Mouse (Mus musculus) thymus, adult 18-20 months (tissue): Measurements from ENCODE around the gene Ptprn2.

Source experiments
- DNase-seq, 2 experiments: peaks; one replicate each; pipeline ENCODE4 v3.0.0; 2022; ENCODE audit warnings: mixed read lengths in 2 of 2

Gene Ptprn2

DNA sequence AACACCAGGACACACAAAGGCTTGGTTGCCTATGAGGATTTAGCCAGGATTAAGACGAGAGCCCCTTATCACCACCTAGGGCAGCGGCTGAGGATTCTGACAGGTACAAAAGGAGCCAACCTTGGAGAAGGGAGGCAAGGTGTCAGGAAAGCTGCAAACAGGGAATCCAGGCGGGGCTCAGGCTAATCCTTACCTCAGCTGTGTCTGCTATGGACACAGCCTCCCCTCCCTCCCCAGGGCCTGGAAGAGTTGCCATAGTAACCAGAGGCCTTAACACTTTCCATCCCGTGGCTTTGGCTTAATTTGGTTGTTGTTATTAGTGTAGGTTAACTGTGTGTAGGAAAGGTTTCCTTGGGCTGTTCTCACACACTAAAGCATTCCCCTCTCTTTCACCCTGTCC is 787.6 kb downstream of the Ptprn2 start:
- no peak for DNase-seq

DNA sequence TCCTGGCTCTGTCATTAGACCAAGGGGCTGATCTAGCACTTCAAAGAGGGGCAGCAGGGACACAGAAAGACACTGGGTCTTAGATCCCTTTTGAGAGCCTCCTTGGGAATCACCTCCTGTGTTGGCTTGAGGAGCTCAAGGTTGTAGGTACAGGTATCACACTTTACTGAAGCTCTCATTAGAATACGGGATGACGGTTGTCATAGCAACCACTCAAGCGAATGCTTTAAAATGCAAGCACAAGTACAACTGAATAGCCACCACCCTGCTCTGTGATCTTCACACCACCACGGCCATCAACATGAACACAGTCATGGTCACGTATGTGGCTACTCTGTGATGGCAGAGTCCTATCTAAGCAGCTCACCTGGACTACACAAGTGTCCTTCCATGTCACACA is 789.1 kb downstream of the Ptprn2 start:
- DNase-seq, result no peak

- no peak for DNase-seq
Measured at GRCm38 (mm10) chr12:117280790-117281189, 795.3 kb downstream of the Ptprn2 start.

GRCm38 (mm10) chr12:117282659-117283058 is 797.1 kb downstream of the Ptprn2 start:
- DNase-seq, result no peak

GRCm38 (mm10) chr12:117287456-117287855 is 801.9 kb downstream of the Ptprn2 start:
- no peak for DNase-seq

DNA sequence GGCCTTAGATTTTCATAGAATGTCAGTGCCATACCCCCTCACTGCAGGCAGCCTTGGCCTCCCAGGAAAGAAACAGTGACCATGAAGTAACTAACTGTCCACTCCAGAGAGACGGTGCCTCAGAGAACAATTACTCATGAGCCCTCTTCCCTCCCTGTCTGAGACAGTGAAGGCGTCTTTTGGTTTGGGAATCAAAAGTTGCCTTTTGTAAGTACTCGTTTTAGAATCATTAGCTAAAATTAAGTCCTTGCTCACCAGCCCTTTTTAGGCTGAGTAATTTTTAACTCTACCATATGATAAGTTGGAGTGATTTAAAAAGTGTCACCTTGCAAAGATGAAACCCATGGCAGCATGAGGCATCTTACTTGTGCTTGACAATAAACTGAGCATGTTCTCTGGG is 806.4 kb downstream of the Ptprn2 start:
- DNase-seq, result no peak

- no peak for DNase-seq
Measured at GRCm38 (mm10) chr12:117296792-117297191, 811.3 kb downstream of the Ptprn2 start.

GRCm38 (mm10) chr12:117299084-117299483 is 813.6 kb downstream of the Ptprn2 start:
- no peak for DNase-seq

DNA sequence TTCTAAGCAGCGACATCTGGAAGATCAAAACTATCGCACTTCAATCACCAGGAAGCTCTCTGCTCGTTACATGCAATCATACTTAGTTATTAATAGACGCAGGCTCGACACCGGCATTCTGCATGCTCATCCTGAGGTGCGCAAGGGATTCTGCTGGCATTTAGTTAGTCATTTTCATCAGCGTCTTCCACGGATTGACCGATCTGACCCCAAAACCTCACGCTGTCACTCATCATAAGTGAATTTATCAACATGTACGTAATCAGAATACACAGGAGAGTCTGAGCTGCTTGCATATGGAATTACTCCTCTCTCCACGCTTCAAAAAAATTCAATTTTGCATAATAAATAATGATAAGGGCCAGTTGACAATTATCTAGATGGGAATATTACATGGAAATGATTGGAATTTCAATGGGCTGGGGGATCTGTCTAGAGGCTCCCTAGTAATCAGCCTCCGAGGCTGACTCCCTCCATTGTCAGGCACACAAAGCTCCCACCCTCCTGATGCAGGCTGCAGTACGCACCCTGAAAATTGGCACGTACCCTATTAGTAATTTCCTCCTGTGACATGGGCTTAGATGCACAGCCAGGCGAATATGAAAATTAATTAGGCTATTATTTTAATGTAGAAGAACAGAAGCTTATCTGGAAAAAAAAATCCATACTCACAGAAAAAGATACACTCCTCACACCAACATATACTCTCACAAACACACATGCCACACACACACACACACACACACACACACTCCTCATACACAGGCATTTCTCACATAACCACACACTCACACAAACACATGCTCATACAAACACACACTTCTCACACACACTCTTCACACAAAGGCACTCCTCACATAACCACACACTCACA is 819.5 kb downstream of the Ptprn2 start:
- no peak for DNase-seq

- no peak for DNase-seq
Measured at GRCm38 (mm10) chr12:117305625-117306105, 820.1 kb downstream of the Ptprn2 start.

- no peak for DNase-seq
Measured at GRCm38 (mm10) chr12:117312079-117312478, 826.6 kb downstream of the Ptprn2 start.

DNA sequence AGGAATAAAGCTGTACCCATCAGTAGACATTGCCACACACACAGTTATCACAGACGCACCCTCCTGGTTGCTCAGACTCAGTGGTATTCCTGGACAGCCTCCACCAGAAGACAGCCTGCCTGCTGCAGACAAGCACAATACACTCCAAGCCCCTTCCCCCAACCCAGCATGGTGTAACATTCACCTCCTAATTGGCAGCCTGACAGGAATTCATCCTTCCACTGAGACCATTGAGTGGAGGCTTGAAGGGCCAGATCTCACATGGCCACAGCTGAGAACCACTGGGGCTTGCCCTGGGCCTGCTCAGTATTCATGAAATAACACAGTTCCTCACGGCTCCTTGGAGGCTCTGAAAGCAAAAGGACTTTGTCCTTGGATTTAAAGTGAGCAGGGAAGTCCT is 829.5 kb downstream of the Ptprn2 start:
- no peak for DNase-seq

DNA sequence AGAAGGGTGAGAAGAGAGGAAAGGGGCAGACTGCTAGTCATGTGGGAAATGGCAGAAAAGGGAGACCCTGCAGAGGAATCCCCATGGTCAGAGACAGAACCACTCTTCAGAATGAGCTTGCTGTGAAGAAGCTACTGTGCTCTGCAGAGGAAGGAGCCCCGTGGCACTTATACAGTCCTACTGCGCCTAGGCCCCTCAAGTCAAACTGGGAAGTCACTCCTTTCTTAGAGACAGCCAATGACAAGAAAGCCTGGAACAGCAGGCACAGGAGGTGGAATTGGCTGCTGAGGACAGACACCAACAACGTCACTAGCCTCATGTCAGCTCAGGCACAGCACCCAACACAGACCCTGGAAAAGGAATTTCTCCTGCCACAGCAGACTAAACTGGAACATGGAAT is 830.1 kb downstream of the Ptprn2 start:
- no peak for DNase-seq

DNA sequence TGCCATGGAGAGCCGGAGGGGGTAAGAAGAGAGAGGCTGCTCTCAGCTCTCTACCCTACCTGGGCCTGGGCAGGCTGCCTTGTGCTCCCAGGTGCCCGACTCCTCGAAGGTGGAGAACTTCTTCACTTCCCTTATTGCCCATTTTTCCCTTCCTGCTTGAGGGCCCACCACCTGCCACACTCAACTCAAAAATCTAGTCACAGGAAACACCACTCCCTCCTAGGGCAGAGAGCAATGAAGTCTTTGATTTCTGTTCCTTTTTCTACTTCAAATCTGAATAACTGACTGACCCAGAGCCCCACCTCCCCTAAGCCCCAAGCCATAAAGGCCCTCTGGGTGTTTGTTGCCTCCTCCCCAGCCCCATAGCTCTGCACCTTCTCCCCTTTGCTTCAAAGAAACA is 832.7 kb downstream of the Ptprn2 start:
- no peak for DNase-seq

DNA sequence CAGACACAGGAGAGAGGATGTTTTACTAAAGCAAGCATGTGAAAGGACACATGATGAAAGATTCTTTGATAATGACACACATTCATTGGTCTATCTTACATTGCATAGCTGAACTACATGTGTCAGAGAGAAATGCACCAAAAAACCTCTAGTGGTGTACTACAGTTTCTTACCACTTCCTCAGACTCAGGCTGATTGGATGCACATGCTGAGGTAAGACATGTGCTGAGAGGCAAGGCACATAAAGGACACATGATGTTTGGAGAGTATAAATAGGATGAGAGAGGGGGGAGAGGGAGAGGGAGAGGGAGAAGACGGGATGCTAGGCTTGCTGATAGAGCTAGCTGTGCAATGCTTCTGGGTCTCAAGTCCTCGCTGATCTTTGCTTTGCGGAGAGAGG is 837.5 kb downstream of the Ptprn2 start:
- no peak for DNase-seq
